In the genomic region with DNA sequence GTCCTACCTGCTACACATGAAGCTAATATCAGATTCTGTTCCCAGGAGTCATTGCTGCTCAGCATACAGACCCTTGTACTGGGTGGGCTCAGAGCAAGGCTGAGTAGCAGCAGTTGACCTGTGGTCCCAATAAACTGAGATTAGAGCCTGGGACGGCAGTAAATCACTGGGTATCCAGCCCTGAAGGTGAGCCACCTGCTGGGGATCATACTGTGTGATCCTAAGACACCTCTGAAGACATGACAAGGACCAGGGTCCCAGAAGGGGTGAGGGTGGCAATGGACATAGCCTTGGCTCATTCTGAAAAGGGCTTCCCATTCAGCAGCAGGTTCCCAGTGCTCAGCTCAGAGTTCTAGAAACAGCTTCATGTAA, we compare ENCODE assay signal across 17 mouse cellular contexts.
"Had no signal": no experiment of that assay in that cellular context is flagged by ENCODE, and none has a peak within 500 bp of the region (broad histone marks: within the 10 kb centered on the region; RNA-seq: fewer than 3 reads in every experiment).

No protein-coding gene starts in this region.

- H3K27ac ChIP-seq: limb, embryonic 15.5 days; liver, embryonic 12.5 days; liver, embryonic 15.5 days; lung, embryonic 15.5 days had no signal

- H3K4me3 ChIP-seq: kidney, embryonic 15.5 days; limb, embryonic 12.5 days; limb, embryonic 15.5 days; liver, embryonic 12.5 days; liver, embryonic 15.5 days; lung, embryonic 15.5 days had no signal

- H3K4me2 ChIP-seq: kidney, embryonic 15.5 days; limb, embryonic 12.5 days; limb, embryonic 15.5 days; liver, embryonic 12.5 days; liver, embryonic 15.5 days; lung, embryonic 15.5 days; midbrain, embryonic 11.5 days had no signal

- DNase-seq: kidney, adult 11 months; kidney, adult 8-10 months; kidney, postnatal 10 days; kidney, postnatal 36 days; left cerebral cortex, postnatal 4 days; lung, adult 18-20 months; lung, postnatal 10 days; lung, postnatal 36 days; midbrain, embryonic 14.5 days; thymus, postnatal 36 days had no signal

- H3K27me3 ChIP-seq: kidney, embryonic 15.5 days; limb, embryonic 12.5 days; limb, embryonic 15.5 days; liver, embryonic 12.5 days; liver, embryonic 15.5 days; lung, embryonic 15.5 days had no signal

- ATAC-seq: liver, embryonic 12.5 days had no signal

- H3K9me3 ChIP-seq: kidney, embryonic 15.5 days; limb, embryonic 12.5 days; limb, embryonic 15.5 days; liver, embryonic 12.5 days; liver, embryonic 15.5 days; lung, embryonic 15.5 days had no signal

- H3K9ac ChIP-seq: kidney, embryonic 15.5 days; limb, embryonic 15.5 days; liver, embryonic 12.5 days; liver, embryonic 15.5 days; lung, embryonic 15.5 days had no signal

- H3K4me1 ChIP-seq: limb, embryonic 12.5 days; liver, embryonic 15.5 days; lung, embryonic 15.5 days had no signal
